Mouse (Mus musculus): ENCODE results near the gene Zrsr1.

Zrsr1 gene

DNA sequence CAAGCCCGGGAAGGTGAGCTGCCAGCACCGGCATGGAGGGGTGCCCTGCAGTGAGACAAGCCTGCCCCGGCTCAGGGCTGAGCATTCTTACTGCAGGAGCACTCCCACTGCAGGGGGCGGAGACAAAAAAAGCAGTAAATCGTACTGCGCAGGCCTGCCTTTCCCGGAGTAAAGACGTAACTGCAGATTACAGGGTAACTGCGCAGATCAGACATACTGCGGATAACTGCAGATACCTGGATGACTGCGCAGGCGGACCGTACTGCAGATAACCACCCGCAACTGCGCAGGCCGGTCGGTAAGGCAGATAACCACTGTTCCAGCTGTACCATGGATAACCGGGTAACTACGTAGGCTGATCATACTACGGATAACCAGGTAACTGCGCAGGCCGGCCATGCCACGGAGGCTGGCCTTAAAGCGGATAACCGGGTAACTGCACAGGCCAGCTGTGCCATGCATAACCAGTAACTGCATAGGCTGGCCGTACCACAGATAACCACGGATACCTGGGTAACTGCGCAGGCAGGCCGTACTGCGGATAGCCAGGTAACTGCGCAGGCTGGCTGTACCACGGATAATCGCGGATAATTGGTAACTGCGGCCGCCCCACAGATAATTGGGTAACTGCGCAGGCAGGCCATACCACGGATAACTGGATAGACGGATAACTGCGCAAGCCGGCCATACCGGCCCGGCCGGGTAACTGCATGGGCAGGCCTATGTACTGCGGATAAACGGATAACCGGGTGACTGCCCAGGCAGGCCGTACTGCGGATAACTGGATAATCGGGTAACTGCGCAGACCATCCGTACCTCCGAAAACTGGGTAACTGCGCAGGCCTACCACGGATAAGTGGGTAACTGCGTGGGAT lies at the start of gene Zrsr1:
Gene Zrsr1, plus strand, starts transcription at position 171 of the 875 bp plus-strand sequence.
- peak; percentile 65 to 76 for DNase-seq (ENCODE audit: low spot score in 2 of 2)

DNA sequence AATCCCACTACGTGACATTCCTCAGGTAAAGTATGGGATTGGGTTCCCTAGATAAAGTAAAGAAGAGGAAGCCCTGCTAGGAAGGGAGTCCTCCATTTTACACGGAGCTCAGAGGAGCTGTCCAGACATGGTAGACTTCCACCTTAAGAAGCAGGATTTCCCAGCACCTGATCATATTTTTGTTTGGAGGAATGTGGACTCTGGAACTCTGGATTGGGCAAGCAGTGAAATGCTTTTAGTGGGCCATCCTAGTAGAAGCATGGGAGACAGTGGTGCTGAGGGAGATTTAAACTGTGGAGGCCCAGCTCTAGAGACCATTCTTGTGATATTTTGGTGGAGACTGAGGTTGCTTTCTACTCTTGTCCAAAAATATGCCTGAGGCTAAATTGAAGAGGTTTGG lies 49.3 kb upstream of the Zrsr1 start:
- DNase-seq (ENCODE audit: low spot score in 2 of 2) = no peak

DNA sequence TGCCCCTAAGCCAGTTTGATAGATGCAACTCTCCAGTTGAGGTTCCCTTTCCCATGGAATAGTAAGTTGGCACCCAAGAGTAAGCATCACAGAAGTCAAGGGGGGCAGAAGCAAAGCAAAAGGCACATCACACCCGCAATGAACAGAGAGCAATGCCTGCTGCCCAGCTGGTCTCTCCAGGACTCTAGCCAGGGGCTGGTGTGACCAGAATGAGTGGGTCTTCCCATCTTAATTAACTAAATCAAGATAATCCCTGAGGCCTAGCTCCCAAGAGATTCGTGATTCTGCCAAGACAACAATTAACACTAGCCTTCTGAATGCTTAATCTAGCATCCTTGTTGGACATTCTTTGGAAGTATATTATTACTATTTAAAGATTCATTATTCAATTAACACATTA lies 48.2 kb upstream of the Zrsr1 start:
- no peak for DNase-seq (ENCODE audit: low spot score in 2 of 2)

DNA sequence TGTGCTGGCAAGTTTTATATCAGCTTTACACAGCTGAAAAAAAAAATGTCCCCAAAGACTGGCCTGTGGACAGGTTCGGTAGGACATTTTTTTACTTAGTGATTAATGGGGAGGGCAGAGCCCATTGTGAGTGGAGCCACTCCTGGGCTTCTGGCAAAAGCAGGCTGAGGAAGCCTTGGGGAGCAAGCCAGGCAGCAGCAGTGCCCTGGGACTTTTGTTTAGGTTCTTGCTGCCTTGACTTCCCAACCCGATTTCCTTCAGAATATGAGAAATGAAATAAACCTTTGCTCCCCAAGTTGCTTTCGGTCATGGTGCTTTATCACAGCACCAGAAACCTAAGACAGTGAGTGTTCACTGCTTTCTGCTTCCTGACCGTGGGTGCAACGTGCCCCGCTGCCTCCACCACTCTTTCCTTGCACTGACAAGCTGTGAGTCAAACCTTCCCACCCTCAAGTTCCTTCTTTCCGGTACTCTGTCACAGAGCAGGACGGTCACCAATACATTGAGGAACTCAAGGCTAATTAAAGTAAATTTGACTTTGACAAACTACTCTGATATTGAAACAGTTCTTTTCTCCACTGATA lies 43.1 kb upstream of the Zrsr1 start:
- no peak for DNase-seq (ENCODE audit: low spot score in 2 of 2)

DNA sequence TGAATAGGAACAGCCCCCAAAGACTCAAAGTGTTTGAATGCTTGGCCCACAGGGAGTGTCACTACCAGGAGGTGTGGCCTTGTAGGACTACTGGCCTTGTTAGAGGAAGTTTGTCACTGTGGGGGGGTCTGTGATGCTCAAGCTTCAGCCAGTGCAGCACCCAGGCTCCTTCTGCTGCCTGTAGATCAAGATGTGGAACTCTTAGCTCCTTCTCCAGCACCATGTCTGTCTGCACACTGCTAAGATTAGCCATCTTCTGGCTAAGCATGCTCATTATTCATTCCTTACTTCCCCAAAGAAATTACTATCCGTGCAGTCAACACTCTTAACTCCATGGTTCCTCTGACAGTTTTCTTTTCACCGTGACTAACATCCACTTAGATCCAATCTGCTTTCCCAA lies 41.7 kb upstream of the Zrsr1 start:
- DNase-seq (ENCODE audit: low spot score in 2 of 2) = no peak

DNA sequence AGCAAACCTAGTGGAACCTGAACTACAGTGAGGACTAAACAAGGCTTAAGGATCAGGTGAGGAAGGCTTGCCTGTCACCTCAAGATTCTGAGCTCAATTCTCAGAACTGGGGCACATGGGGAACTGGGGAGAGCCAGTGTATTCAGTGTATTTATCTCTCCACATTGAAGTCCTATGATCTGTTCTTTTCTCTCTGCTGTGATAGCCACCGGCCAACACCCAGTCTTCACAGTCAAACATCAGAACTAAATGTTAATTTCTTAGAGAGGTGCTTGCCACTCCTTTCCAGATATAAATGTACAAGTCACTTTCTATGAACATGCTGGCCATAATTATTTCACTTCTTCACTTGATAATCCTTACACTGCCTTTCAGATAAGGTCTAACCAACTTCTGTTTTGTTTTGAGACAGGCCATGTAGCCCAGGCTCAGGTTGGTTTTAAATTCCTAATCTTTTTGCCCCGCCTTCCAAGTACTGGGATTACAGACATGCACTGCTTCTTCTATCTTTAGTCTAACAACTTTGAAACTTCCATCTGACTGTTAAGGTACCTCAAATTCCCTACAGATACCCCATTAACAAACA lies 40.4 kb upstream of the Zrsr1 start:
- DNase-seq (ENCODE audit: low spot score in 2 of 2) = no peak

DNA sequence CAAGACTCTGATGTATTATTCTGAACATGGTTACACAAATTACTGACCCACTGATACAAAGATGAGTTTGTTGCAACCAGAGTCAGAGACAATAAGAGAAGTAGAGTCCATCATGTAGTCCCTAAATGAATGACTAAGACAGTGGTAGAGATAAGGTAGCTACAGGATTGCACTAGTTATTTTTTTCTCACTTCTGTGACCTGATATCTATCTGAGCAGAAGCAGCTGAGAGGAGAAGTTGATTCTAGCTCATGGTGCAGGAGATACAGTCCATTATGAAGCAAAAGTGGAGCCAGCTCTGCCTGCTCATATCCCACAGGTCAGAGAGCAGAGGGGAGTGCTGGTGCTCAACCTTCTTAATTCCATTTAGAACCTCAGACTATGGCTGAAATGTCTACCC lies 39.6 kb upstream of the Zrsr1 start:
- DNase-seq (ENCODE audit: low spot score in 2 of 2) = no peak

DNA sequence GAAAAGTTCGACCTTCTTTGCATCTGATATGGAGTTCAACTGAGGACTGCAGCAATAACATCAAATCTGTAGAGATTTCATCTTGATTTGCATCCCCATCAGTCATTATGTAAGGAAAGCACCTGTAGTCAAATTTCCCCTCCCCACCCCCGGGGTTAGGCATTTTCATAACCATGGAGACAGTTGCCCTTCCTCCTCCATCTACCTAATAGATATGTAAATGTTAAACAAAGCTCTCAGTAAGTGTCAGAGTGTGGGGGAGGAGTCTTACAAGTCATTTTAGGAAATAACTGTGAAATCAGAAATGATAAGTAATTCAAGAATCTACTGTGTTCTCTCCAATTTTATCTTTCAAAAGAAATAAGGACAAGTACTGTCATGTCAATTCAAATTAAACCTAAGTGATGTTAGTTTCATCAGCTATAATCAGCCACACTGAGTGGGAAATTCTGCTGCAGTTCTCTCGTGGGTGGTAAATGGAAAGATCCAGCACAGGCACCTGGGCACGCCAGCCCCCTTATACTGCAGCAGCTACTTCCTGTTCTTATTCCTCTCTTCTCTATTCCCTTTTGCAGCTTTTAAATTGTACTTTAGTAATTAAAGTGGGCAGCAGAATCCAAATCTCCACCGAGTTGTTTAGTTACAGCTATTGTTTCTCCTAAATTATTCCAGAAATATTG lies 35.2 kb upstream of the Zrsr1 start:
- no peak for DNase-seq (ENCODE audit: low spot score in 2 of 2)

DNA sequence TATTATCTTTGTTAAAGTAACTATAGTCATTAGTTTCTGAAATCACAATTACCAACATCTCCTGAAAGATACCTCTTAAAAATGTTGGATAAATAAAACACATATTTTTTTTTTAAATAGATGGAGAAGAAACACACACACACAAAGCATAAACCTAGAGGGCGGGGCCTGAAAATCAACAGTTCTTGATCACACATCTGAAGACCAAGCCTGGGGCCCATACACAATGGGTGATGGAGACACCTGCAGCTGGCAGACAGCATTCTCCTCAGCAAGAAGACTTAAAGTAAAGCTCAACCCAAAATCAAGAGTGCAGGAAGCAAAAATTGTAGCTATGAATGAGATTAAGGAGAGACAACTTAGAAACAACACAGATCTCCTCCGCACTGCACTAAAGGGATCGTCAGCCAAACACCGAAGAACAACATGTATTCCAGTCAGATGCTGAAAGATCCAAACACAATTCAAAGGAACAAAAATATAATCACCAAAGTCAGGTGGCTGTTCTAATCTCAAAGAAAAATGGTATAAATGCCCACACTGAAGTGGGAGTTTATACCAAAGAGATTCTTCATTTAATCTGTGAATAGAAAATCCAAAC lies 34.0 kb upstream of the Zrsr1 start:
- DNase-seq (ENCODE audit: low spot score in 2 of 2) = no peak

DNA sequence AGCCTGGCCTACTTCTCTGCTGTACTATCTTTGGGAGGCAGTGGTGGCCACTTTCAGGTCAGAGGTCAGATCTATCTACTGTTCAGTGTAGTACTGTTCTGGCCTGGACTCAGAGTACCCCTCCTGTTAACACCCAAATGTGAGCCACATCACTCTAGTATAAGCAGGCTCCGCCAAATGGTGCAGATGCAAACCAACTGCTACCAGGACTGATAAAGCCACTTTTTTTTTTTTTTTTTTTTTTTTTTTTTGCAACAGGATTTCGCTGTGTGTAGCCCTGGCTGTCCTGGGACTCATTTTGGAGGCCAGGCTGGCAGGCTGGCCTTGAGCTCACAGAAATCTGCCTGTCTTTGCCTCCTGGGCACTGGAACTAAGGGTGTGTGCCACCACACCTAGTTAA lies 32.8 kb upstream of the Zrsr1 start:
- no peak for DNase-seq (ENCODE audit: low spot score in 2 of 2)

DNA sequence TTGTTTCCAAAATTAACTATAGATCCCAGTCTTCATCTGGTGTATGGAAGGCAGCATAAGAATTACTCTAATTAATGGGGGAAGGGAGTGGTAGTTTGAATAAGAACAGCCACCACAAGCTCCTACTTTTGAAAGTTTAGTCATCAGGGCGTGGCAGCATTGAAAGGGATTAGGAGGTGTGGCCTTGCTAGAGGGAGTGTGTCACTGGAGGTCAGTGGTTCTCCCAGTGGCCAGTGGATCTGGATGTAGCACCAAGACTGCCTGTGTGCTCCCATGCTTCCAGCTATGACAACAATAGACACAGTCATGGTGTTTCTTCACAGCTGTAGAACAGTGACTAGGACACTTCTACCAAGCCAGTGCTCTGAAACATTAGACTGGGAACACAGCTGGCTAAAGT lies 22.7 kb upstream of the Zrsr1 start:
- DNase-seq (ENCODE audit: low spot score in 2 of 2) = no peak

DNA sequence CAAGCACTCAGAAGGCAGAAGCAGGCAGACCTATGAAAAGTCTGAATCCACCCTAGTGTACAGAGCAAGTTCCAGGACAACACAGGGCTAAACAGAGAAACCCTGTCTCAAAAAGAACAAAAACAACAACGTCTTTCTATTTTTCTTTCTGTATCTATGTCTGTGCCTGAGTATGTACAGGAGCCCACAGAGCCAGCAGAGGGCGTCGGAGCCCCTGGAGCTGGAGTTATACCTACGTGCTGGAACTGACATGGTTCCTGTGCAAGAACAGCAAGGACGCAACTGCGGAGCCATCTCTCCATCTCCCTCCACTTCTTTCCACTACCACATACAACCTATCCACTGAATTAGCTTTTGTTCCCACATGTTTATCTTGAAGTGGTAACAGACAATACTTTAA lies 21.7 kb upstream of the Zrsr1 start:
- no peak for DNase-seq (ENCODE audit: low spot score in 2 of 2)

DNA sequence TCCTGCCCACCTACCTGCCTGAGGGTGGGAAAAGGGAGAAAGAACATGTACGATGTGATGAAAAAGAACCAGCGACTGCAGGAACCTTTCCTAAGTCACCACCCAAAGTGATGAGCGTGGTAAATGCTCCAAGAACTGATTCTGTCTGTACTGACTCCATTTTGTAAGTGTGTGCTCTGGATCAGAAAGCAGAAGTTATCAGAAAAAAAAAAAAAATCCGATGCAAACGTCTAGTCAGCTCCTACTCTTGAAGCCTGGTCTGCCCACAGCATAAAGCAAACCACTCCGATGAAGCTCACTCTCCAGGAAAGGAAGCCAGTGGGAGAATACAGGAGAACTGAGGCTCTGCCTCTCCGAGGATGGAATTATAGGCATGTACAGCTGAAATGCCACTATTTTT lies 19.1 kb upstream of the Zrsr1 start:
- no peak for DNase-seq (ENCODE audit: low spot score in 2 of 2)

DNA sequence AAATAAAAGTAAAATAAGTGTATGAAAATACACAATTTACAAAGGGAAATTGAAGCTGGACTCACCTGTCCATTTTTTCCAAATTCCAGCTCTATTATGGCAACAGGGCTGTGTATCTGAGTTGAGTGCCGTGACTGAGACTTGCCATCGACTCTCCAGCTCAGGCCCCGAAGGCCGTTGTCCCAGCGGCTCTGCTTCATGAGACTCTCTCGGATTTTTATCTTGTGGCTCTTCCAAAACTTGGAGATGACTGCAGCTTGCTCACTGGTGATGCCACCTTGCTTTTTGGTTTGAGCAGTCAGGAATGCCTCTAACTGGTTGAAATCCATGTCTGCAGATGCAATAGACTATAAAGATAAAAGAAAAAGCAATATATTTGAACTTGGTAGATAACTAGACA lies 15.5 kb upstream of the Zrsr1 start:
- no peak for DNase-seq (ENCODE audit: low spot score in 2 of 2)

DNA sequence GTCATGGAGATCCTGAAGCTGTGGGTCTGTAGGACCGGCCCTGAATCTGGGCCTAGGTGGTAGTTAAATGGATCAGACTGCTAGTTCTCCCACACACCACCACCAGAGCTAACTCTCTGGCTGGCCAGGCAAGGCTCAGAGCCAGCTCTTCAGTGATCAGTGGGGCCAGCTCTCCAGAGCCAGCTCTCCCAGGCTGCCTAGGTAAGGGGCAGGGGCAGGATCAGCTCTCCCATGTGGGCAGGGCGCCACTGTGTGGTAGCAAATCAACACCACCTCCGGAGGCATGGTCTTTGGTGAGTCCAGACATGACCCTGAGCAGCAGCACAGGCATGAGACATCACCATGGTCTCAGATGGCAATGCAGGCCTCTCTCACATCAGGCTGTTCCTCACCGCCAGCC lies 15.0 kb upstream of the Zrsr1 start:
- peak; percentile 64 to 80 for DNase-seq (ENCODE audit: low spot score in 2 of 2)

DNA sequence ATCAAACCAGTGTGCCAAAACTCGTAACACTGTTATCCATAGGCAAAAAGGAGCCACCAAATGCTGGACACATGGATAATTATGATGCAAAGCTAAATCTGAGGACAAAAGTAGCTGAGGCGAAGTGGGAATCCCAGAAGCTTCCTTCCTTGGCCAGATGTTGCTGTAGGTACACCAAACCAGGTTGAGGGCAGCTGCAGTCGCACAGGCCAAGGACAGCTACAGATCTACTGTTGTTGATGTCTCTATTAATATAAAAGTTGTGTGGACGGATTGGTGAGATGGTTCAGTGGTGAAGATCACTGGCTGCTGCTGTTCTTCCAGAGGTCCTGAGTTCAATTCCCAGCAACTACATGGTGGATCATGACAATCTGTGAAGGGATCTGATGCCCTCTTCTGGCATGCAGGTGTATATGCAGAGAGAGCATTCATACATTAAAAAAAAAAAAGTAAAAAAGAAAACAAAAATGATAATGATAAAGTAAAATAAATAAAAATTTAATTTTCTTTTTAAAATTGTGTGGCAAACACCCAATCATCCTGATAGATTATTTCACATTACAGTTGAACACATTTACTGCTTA lies 13.9 kb upstream of the Zrsr1 start:
- no peak for DNase-seq (ENCODE audit: low spot score in 2 of 2)

DNA sequence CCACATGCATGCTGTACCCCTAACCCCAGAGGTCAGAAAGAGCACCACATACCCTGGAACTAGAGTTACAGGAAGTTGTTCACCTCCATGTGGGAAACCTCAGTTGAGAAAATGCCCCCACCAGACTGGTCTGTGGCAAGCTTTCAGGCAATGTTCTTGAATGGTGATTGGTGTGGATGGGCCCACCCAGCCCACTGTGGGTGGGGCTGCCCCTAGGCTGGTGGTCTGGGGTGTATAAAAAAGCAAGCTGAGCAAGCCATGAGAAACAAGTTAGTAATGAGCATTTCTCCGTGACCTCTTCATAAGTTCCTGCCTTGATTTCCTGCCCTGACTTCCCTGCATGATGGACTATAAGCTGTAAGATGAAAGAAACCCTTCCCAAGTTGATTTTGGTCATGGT lies 9.7 kb upstream of the Zrsr1 start:
- DNase-seq (ENCODE audit: low spot score in 2 of 2) = no peak

DNA sequence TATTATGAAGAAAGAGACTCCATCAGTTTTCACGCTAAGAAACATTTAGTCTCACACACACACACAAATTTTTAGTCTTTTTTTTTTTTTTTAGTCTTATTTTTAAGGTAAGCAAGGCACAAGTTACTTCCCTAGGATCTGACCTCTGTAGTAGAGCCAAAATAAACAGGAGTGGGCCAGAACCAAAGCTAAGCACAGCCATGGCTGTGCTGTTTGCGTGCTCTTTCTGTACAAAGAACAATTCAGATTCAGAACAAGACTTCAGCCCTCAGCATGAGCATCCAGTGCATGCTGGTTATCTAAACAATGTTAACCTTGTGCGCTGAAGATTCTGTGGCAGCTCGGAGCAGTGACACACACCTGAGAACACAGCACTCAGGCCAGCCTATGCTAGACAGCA lies 7.4 kb upstream of the Zrsr1 start:
- DNase-seq (ENCODE audit: low spot score in 2 of 2) = no peak

DNA sequence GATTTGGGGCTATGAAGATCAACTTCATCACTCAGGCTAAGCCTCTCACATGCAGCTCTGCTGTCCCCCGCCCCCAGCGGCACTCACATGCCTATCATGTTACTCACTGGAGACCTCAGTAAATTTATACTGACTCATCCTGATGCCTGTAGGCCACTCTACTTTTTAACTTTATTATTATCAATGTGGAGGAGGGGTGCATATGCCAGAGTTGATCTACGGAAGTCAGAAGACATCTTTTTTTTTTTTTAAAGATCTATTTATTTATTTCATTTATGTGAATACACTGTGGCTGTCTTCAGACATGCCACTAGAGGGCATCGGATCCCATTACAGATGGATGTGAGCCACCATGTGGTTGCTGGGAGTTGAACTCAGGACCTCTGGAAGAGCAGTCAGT lies 6.3 kb upstream of the Zrsr1 start:
- DNase-seq (ENCODE audit: low spot score in 2 of 2) = no peak

DNA sequence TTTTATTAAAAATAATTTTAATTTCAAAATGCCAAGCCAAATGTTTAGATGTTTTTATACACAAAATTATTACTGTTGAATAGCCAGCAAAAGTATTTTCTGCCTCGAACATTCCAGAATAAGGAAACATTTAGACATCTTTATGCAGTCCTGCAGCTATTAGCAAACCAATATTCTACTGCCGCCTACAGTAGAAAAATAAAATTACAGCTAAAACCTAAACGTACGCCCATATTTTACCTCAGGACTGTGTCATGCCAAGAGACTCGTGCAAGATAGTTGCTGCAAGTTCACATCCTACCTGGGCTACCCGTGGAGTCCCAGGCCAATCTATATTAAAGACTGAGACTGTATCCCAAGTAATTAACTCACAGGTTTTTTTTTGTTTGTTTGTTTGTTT lies 2.3 kb upstream of the Zrsr1 start:
- DNase-seq (ENCODE audit: low spot score in 2 of 2) = no peak

DNA sequence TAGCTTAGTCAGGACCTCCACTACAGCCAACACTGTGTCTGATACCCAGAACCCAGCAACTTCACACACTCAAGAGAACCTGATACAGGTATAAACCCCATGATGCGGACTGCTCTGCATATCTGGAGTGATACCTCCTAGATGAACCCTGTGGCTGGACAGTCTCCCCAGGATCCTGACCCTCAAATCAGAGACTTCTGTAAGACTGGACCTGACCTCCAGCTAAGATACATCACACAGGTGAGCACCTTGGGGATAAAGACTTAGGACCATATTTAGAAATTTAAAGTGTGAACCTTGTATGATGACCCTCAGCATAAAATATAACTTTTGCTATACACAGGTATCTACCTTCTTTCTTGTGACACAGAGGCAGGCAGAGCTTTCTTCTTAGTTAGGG lies 1.3 kb upstream of the Zrsr1 start:
- no peak for DNase-seq (ENCODE audit: low spot score in 2 of 2)

Measured in spleen, postnatal 4 days (tissue).